Mouse (Mus musculus) heart, adult 2 months (tissue): Measurements from ENCODE around the gene Shank1. TPM values are rescaled to one million over a fixed set of nuclear protein-coding genes. Genes with fewer than 3 reads are reported as not detected.
A peak's percentile ranks its signal among the peaks of the same experiment; 100 is the strongest.

ENCODE experiments used
- DNase-seq, 2 experiments: peaks; one replicate each; pipeline ENCODE4 v3.0.0; 2021
- H3K27ac ChIP-seq: fragments of 200-600 bp; 2 replicates; pipeline ENCODE4 v1.8.1; 2022
- H3K27me3 ChIP-seq: fragments of 200-500 bp; 2 replicates; pipeline ENCODE4 v1.6.1; 2012; ENCODE audit warnings: mild to moderate bottlenecking, low read length, inconsistent platforms, mixed read lengths; ENCODE audit not compliant: control insufficient read depth, insufficient read depth
- H3K36me3 ChIP-seq: fragments of 200-500 bp; 2 replicates; pipeline ENCODE4 v1.6.1; 2012; ENCODE audit warnings: low read length, inconsistent platforms; ENCODE audit not compliant: control insufficient read depth, insufficient read depth
- H3K4me1 ChIP-seq: fragments of 200-500 bp; 2 replicates; pipeline ENCODE4 v1.6.1; 2011; ENCODE audit warnings: low read length; ENCODE audit not compliant: control insufficient read depth, insufficient read depth
- H3K4me3 ChIP-seq: fragments of 200-600 bp; 2 replicates; pipeline ENCODE4 v1.8.1; 2022
- H3K79me2 ChIP-seq: fragments of 200-500 bp; replicated peaks from 2 replicates; pipeline ENCODE4 v1.6.1; 2012; ENCODE audit warnings: mild to moderate bottlenecking, inconsistent platforms, low read length, moderate library complexity, mixed read lengths; ENCODE audit not compliant: control insufficient read depth, insufficient read depth
- H3K9ac ChIP-seq: fragments of 200-500 bp; 2 replicates; pipeline ENCODE4 v1.6.1; 2012; ENCODE audit warnings: low read depth, mild to moderate bottlenecking, control low read depth, inconsistent platforms, low read length, mixed read lengths
- CTCF ChIP-seq: fragments of 200-600 bp; IDR thresholded peaks from 2 replicates; pipeline ENCODE4 v1.8.1; 2022; ENCODE audit warnings: antibody characterized with exemption, mild to moderate bottlenecking, moderate library complexity
- EP300 ChIP-seq: fragments of 200-500 bp; IDR thresholded peaks from 2 replicates; pipeline ENCODE4 v1.6.1; 2011; ENCODE audit warnings: low read depth, low read length, control low read depth; ENCODE audit not compliant: insufficient read depth
- POLR2A ChIP-seq: fragments of 200-500 bp; IDR thresholded peaks from 2 replicates; pipeline ENCODE4 v1.6.1; 2011; ENCODE audit warnings: mild to moderate bottlenecking, low read depth, low read length, control low read depth; ENCODE audit not compliant: insufficient read depth
- WGBS: fragments of 180-500 bp; shearing (Covaris S2); methylation state at CpG from one replicate; pipeline ENCODE4 v1.1.7; 2018; 5-methylcytosine and 5-hydroxymethylcytosine counted together
- intact Hi-C: fragments of 180-260 bp; cut with DNase I; formaldehyde crosslinking; loops from one replicate; pipeline ENCODE4 v1.15.1; 2025
- polyA plus RNA-seq: library from polyadenylated mRNA; depleted of rRNA; stranded (reverse); fragments of >200 nt; gene quantifications from 2 replicates; pipeline ENCODE4 v1.2.3, GENCODE M21; 2012
- total RNA-seq, 2 experiments: library from RNA; stranded (reverse); gene quantifications; 2 replicates each; pipeline ENCODE4 v1.2.3; 2021

Gene Shank1
- total and polyA plus RNA-seq, 3 experiments: 0.94 to 2.3 (median 1.2) TPM

- WGBS: 7% methylated on average over 35 of the region's 35 CpGs
- H3K27me3 ChIP-seq: peaks cover 27% of the 10 kb centered on the region
- H3K36me3 ChIP-seq: no peaks in the 10 kb centered on the region
- DNase-seq: no peak
- intact Hi-C loops: loop anchor here (5.0 kb wide), 1 partner anchor 50 kb away; the partner anchor contains the start of gene Clec11a
- no peak overlapping the region for H3K9ac ChIP-seq
- no peak overlapping the region for H3K27ac ChIP-seq
- TF ChIP-seq POLR2A (no peak), EP300 (no peak), CTCF (no peak)
- H3K79me2 ChIP-seq: no peaks in the 10 kb centered on the region
- H3K4me3 ChIP-seq: no peak overlapping the region
- no peaks in the 10 kb centered on the region for H3K4me1 ChIP-seq
These were observed 46.8 kb downstream of the Shank1 start for GRCm38 (mm10) chr7:44356590-44357481.

GRCm38 (mm10) chr7:44357531-44357930, 47.5 kb downstream of the Shank1 start:
- Histone ChIP-seq H3K9ac (no peak overlapping the region), H3K4me1 (no peaks in the 10 kb centered on the region), H3K79me2 (no peaks in the 10 kb centered on the region), H3K27ac (no peak overlapping the region), H3K4me3 (no peak overlapping the region), H3K36me3 (no peaks in the 10 kb centered on the region), H3K27me3 (peaks cover 20% of the 10 kb centered on the region)
- no peak for DNase-seq
- intact Hi-C loops: loop anchor here (5.0 kb wide), 1 partner anchor 50 kb away; the partner anchor contains the start of gene Clec11a
- WGBS: 29% methylated on average over 10 of the region's 10 CpGs
- TF ChIP-seq POLR2A (no peak), CTCF (no peak), EP300 (no peak)

GRCm38 (mm10) chr7:44358012-44358411, 48.0 kb downstream of the Shank1 start:
- no peak for TF ChIP-seq POLR2A
- no peak for TF ChIP-seq CTCF
- no peak for TF ChIP-seq EP300
- intact Hi-C loops: loop anchor here (5.0 kb wide), 1 partner anchor 51 kb away; the partner anchor contains the start of gene Clec11a
- Histone ChIP-seq H3K36me3 (no peaks in the 10 kb centered on the region), H3K4me1 (no peaks in the 10 kb centered on the region), H3K4me3 (no peak overlapping the region), H3K79me2 (no peaks in the 10 kb centered on the region), H3K27ac (no peak overlapping the region), H3K27me3 (peaks cover 16% of the 10 kb centered on the region), H3K9ac (no peak overlapping the region)
- DNase-seq: no peak
- WGBS: 24% methylated on average over 5 of the region's 5 CpGs

- 11% methylated on average over 24 of the region's 26 CpGs for WGBS
- Histone ChIP-seq H3K27ac (peak overlapping the region; percentile 82), H3K36me3 (no peaks in the 10 kb centered on the region), H3K9ac (peak overlapping the region; percentile 23; the same call in 1 of the 2 replicates), H3K4me1 (no peaks in the 10 kb centered on the region), H3K27me3 (peaks cover 9% of the 10 kb centered on the region; the same call in 1 of the 2 replicates), H3K4me3 (no peak overlapping the region), H3K79me2 (no peaks in the 10 kb centered on the region)
- no peak for DNase-seq
- intact Hi-C loops: loop anchor here (5.0 kb wide), 1 partner anchor 52 kb away; the partner anchor contains the start of gene Clec11a
- no peak for TF ChIP-seq EP300
- TF ChIP-seq POLR2A: no peak
- TF ChIP-seq CTCF: no peak
These were observed 49.0 kb downstream of the Shank1 start for GRCm38 (mm10) chr7:44358886-44359654.

- DNase-seq: peak; percentile 92 to 93
- Histone ChIP-seq H3K36me3 (no peaks in the 10 kb centered on the region), H3K9ac (peak overlapping the region; percentile 62), H3K4me1 (no peaks in the 10 kb centered on the region), H3K79me2 (no peaks in the 10 kb centered on the region), H3K27me3 (peaks cover 4% of the 10 kb centered on the region; the same call in 1 of the 2 replicates), H3K27ac (peak overlapping the region; percentile 88), H3K4me3 (peak overlapping the region; percentile 64)
- WGBS: 1% methylated on average over 54 of the region's 54 CpGs
- TF ChIP-seq CTCF: no peak
- peak; percentile 82 for TF ChIP-seq POLR2A
- intact Hi-C loops: loop anchor here (5.0 kb wide), 1 partner anchor 53 kb away; the partner anchor contains the start of gene Clec11a
These were observed 50.0 kb downstream of the Shank1 start for GRCm38 (mm10) chr7:44359908-44360672.
